Mouse (Mus musculus): Measurements from ENCODE around the gene Alpl.

DNA sequence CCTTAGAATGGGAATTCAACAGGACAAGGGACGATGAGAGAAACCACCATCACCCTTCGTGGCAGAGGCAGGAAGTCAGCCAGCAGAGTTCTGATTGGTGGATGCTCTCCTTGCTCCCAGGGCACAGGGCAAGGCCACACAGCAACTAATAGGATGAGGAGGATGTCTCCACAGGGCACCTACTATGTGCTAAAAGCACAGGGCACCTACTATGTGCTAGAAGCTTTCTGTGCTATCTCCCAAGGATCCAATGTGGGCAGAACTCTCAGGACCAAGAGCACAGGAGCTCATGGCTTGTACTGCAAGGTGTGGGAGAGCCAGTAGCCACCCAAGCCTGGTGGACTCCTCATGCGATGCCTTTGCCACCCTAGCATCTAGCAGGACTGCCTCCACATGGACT, 24.4 kb downstream of the Alpl start:
- TF ChIP-seq POLR2A (IDR thresholded peaks at IDR 0.05; ENCODE audit: control insufficient read depth, low read depth, low read length) (no peak), CTCF (IDR thresholded peaks at IDR 0.05; ENCODE audit: control insufficient read depth, insufficient read depth, insufficient replicate concordance, low read depth, low read length) (no peak)

Data from testis, adult 2 months (tissue).